Mouse (Mus musculus): ENCODE results near the gene Ccnd1.
"Not testable (repeated sequence)": the region's sequence is repeated elsewhere in the genome, so short reads cannot be mapped to it uniquely, and the experiment has no call there.

The Ccnd1 gene

GRCm38 (mm10) chr7:144907793-144908192 is 31.9 kb downstream of the Ccnd1 start:
- no peak for DNase-seq (ENCODE audit: low spot score)

GRCm38 (mm10) chr7:144906708-144907397 is 32.9 kb downstream of the Ccnd1 start:
- peak; percentile 42 for DNase-seq (ENCODE audit: low spot score)

- not testable (repeated sequence) for DNase-seq (ENCODE audit: low spot score)
Observed at GRCm38 (mm10) chr7:144905514-144905913, 34.2 kb downstream of the Ccnd1 start.

GRCm38 (mm10) chr7:144898506-144898905 is 41.2 kb downstream of the Ccnd1 start:
- no peak for DNase-seq (ENCODE audit: low spot score)

- DNase-seq (ENCODE audit: low spot score): no peak
Observed at GRCm38 (mm10) chr7:144896294-144897218, 43.2 kb downstream of the Ccnd1 start, which contains the start of gene Fgf15. TSS of gene Fgf15 (plus strand) at chr7:144896531.

GRCm38 (mm10) chr7:144895305-144896111 is 44.2 kb downstream of the Ccnd1 start:
- DNase-seq (ENCODE audit: low spot score): peak; percentile 27

- no peak for DNase-seq (ENCODE audit: low spot score)
Observed at GRCm38 (mm10) chr7:144894706-144895105, 45.0 kb downstream of the Ccnd1 start.

- DNase-seq (ENCODE audit: low spot score): no peak
Observed at GRCm38 (mm10) chr7:144894191-144894590, 45.5 kb downstream of the Ccnd1 start.

- DNase-seq (ENCODE audit: low spot score): no peak
Observed at GRCm38 (mm10) chr7:144892322-144892721, 47.4 kb downstream of the Ccnd1 start.

GRCm38 (mm10) chr7:144891863-144892262 is 47.9 kb downstream of the Ccnd1 start:
- no peak for DNase-seq (ENCODE audit: low spot score)

GRCm38 (mm10) chr7:144890661-144891060 is 49.1 kb downstream of the Ccnd1 start:
- DNase-seq (ENCODE audit: low spot score): not testable (repeated sequence)

GRCm38 (mm10) chr7:144888564-144889299 is 51.0 kb downstream of the Ccnd1 start:
- no peak for DNase-seq (ENCODE audit: low spot score)

- no peak for DNase-seq (ENCODE audit: low spot score)
Observed at GRCm38 (mm10) chr7:144887672-144888071, 52.1 kb downstream of the Ccnd1 start.

- no peak for DNase-seq (ENCODE audit: low spot score)
Observed at GRCm38 (mm10) chr7:144883106-144883505, 56.6 kb downstream of the Ccnd1 start.
